Mouse (Mus musculus) E14TG2a.4 (cell line): ENCODE measurements around the gene Olfr524.

Experiments
- CTCF ChIP-seq: conservative IDR thresholded peaks from 2 replicates; pipeline ENCODE4 v1.5.1; 2014; ENCODE audit warnings: low read length
- NANOG ChIP-seq: IDR thresholded peaks from 2 replicates; pipeline ENCODE4 v1.6.1; 2014; ENCODE audit warnings: borderline replicate concordance, low read length, mixed read lengths
- POU5F1 ChIP-seq: IDR thresholded peaks from 2 replicates; pipeline ENCODE4 v1.6.1; 2014; ENCODE audit warnings: low read length, borderline replicate concordance

- no peak for TF ChIP-seq CTCF
- no peak for TF ChIP-seq NANOG
- no peak for TF ChIP-seq POU5F1
Observed at GRCm38 (mm10) chr7:140220375-140220774, 14.6 kb upstream of the Olfr524 start.
